Mouse (Mus musculus) stomach, postnatal 0 days (tissue): ENCODE measurements at regions not wholly inside any gene's neighbourhood (a gene's known extent, or its start where the extent isn't known, plus 50 kb on each side); places are given as distances from the start of the nearest gene placed in this dataset.

Experiments used
- ATAC-seq: fragments of 200-750 bp; cut with Nextera tagmentation; 2 replicates; pipeline ENCODE4 v1.8.0; 2017; ENCODE audit not compliant: low FRiP score, low TSS enrichment
- DNase-seq: peaks from one replicate; pipeline ENCODE4 v3.0.0-alpha.2; 2016; ENCODE audit warnings: low spot score
- H3K27ac ChIP-seq: fragments of 300-500 bp; sonication (generic); replicated peaks from 2 replicates; pipeline ENCODE4 v1.5.1; 2014; ENCODE audit warnings: mild to moderate bottlenecking, control low read depth
- H3K27me3 ChIP-seq: fragments of 300-500 bp; sonication (generic); 2 replicates; pipeline ENCODE4 v1.6.1; 2014; ENCODE audit warnings: low read length; ENCODE audit not compliant: control insufficient read depth, insufficient read depth
- H3K36me3 ChIP-seq: fragments of 300-500 bp; sonication (generic); 2 replicates; pipeline ENCODE4 v1.6.1; 2014; ENCODE audit warnings: low read length, mixed read lengths; ENCODE audit not compliant: control insufficient read depth, insufficient read depth
- H3K4me1 ChIP-seq: fragments of 300-500 bp; sonication (generic); replicated peaks from 2 replicates; pipeline ENCODE4 v1.6.1; 2014; ENCODE audit warnings: antibody characterized with exemption; ENCODE audit not compliant: control insufficient read depth, insufficient read depth
- H3K4me2 ChIP-seq: fragments of 300-500 bp; sonication (generic); replicated peaks from 2 replicates; pipeline ENCODE4 v1.6.1; 2014; ENCODE audit warnings: low read depth, mild to moderate bottlenecking, control low read depth, moderate library complexity
- H3K4me3 ChIP-seq: fragments of 300-500 bp; sonication (generic); 2 replicates; pipeline ENCODE4 v1.5.1; 2014; ENCODE audit warnings: low read depth, low read length, control low read depth
- H3K9ac ChIP-seq: fragments of 300-500 bp; sonication (generic); 2 replicates; pipeline ENCODE4 v1.6.1; 2014; ENCODE audit warnings: mild to moderate bottlenecking, low read length, control low read depth, mixed read lengths
- H3K9me3 ChIP-seq: fragments of 300-500 bp; sonication (generic); 2 replicates; pipeline ENCODE4 v1.6.1; 2016; ENCODE audit warnings: low read length; ENCODE audit not compliant: control insufficient read depth
- CTCF ChIP-seq: IDR thresholded peaks from 2 replicates; pipeline ENCODE4 v1.5.1; 2016; ENCODE audit warnings: antibody characterized with exemption, low read depth, mild to moderate bottlenecking, moderate library complexity
- EP300 ChIP-seq: optimal IDR thresholded peaks from 2 replicates; pipeline ENCODE3; 2016; ENCODE audit warnings: antibody characterized with exemption
- WGBS: fragments of 180-500 bp; shearing (Covaris S2); extraction: QIAGEN DNeasy Blood & Tissue Kit; methylation state at CpG from one replicate; pipeline ENCODE4 v1.1.7; 2014; 5-methylcytosine and 5-hydroxymethylcytosine counted together

GRCm38 (mm10) chr8:89345547-89345946 lies 301.6 kb upstream of the Sall1 start:
- Histone ChIP-seq H3K27ac (no peak overlapping the region), H3K4me3 (no peak overlapping the region), H3K9me3 (no peaks in the 10 kb centered on the region), H3K4me1 (no peaks in the 10 kb centered on the region), H3K4me2 (no peak overlapping the region), H3K9ac (no peak overlapping the region), H3K36me3 (no peaks in the 10 kb centered on the region), H3K27me3 (no peaks in the 10 kb centered on the region)
- TF ChIP-seq CTCF (no peak), EP300 (no peak)
- DNase-seq (no peak), ATAC-seq (no peak)
- 81% methylated on average over 3 of the region's 3 CpGs for WGBS

- ATAC-seq (no peak), DNase-seq (no peak)
- Histone ChIP-seq H3K4me2 (no peak overlapping the region), H3K9me3 (no peaks in the 10 kb centered on the region), H3K4me3 (no peak overlapping the region), H3K36me3 (no peaks in the 10 kb centered on the region), H3K27me3 (no peaks in the 10 kb centered on the region), H3K4me1 (no peaks in the 10 kb centered on the region), H3K9ac (no peak overlapping the region), H3K27ac (no peak overlapping the region)
- no peak for TF ChIP-seq CTCF
- TF ChIP-seq EP300 = no peak
- WGBS = 91% methylated on average over 5 of the region's 5 CpGs
Measured at GRCm38 (mm10) chr8:89341686-89342085, 297.7 kb upstream of the Sall1 start.

- Histone ChIP-seq H3K27ac (no peak overlapping the region), H3K27me3 (no peaks in the 10 kb centered on the region), H3K9ac (no peak overlapping the region), H3K4me1 (no peaks in the 10 kb centered on the region), H3K9me3 (no peaks in the 10 kb centered on the region), H3K4me3 (no peak overlapping the region), H3K4me2 (no peak overlapping the region), H3K36me3 (no peaks in the 10 kb centered on the region)
- TF ChIP-seq CTCF (no peak), EP300 (no peak)
- 67% methylated on average over 2 of the region's 2 CpGs for WGBS
- DNase-seq = no peak
- ATAC-seq = no peak
Measured at GRCm38 (mm10) chr8:89335416-89335815, 291.5 kb upstream of the Sall1 start.

GRCm38 (mm10) chr8:89325751-89326351 lies 281.9 kb upstream of the Sall1 start:
- no peaks in the 10 kb centered on the region for H3K36me3 ChIP-seq
- no peaks in the 10 kb centered on the region for H3K4me1 ChIP-seq
- H3K4me2 ChIP-seq = no peak overlapping the region
- no peak overlapping the region for H3K9ac ChIP-seq
- H3K27me3 ChIP-seq = no peaks in the 10 kb centered on the region
- no peak overlapping the region for H3K4me3 ChIP-seq
- no peaks in the 10 kb centered on the region for H3K9me3 ChIP-seq
- no peak for DNase-seq
- no peak for ATAC-seq
- H3K27ac ChIP-seq = no peak overlapping the region
- TF ChIP-seq CTCF (no peak), EP300 (no peak)
- 85% methylated on average over 2 of the region's 2 CpGs for WGBS

- H3K36me3 ChIP-seq = no peaks in the 10 kb centered on the region
- H3K4me3 ChIP-seq = no peak overlapping the region
- H3K9me3 ChIP-seq = no peaks in the 10 kb centered on the region
- no peak overlapping the region for H3K27ac ChIP-seq
- no peak for TF ChIP-seq EP300
- TF ChIP-seq CTCF = no peak
- DNase-seq (no peak), ATAC-seq (no peak)
- H3K9ac ChIP-seq = no peak overlapping the region
- WGBS = 83% methylated on average over 5 of the region's 5 CpGs
- H3K4me1 ChIP-seq = no peaks in the 10 kb centered on the region
- no peaks in the 10 kb centered on the region for H3K27me3 ChIP-seq
- H3K4me2 ChIP-seq = no peak overlapping the region
Measured at GRCm38 (mm10) chr8:89325248-89325645, 281.3 kb upstream of the Sall1 start.

GRCm38 (mm10) chr8:89324462-89325247 lies 280.7 kb upstream of the Sall1 start:
- H3K9me3 ChIP-seq = no peaks in the 10 kb centered on the region
- WGBS = 66% methylated on average over 12 of the region's 12 CpGs
- H3K27ac ChIP-seq = no peak overlapping the region
- H3K4me2 ChIP-seq = no peak overlapping the region
- H3K4me1 ChIP-seq = no peaks in the 10 kb centered on the region
- no peak overlapping the region for H3K9ac ChIP-seq
- no peak for ATAC-seq
- H3K36me3 ChIP-seq = no peaks in the 10 kb centered on the region
- TF ChIP-seq EP300 = no peak
- no peak for TF ChIP-seq CTCF
- no peaks in the 10 kb centered on the region for H3K27me3 ChIP-seq
- H3K4me3 ChIP-seq = no peak overlapping the region
- no peak for DNase-seq
